ENCODE assay signal across 9 mouse cellular contexts in genomic region chr7:24974893-24975595, GRCm38 (mm10). TPM values are rescaled to one million over a fixed set of nuclear protein-coding genes. Genes with fewer than 3 reads are reported as not detected.
DNase-seq lines count a peak whose midpoint lies in the region; ATAC-seq and TF ChIP-seq lines count a peak whose summit lies in the region.
"Had no signal": no experiment of that assay in that cellular context is flagged by ENCODE, and none has a peak within 500 bp of the region (broad histone marks: within the 10 kb centered on the region; RNA-seq: fewer than 3 reads in every experiment).

No protein-coding gene starts in this region.

- no peak for TF ChIP-seq POLR2A in cortical plate, adult 2 months (IDR thresholded peaks at IDR 0.05; ENCODE audit: extremely low read depth, insufficient read depth, low read length)

- no peak overlapping the region for H3K27ac ChIP-seq in cortical plate, adult 2 months (ENCODE audit: insufficient read depth, low read length)
- no peak overlapping the region for H3K27ac ChIP-seq in limb, embryonic 11.5 days (replicated peaks; ENCODE audit: low read depth, low read length)
- no peak overlapping the region for H3K27ac ChIP-seq in neural tube, embryonic 11.5 days (ENCODE audit: low read depth, low read length)

- peak; percentile 60; the same call in 1 of the 2 replicates for TF ChIP-seq CTCF in cortical plate, adult 2 months (IDR thresholded peaks at IDR 0.05; ENCODE audit: extremely low read depth, insufficient read depth, low read length)

- H3K4me1 ChIP-seq in cortical plate, adult 2 months (ENCODE audit: control insufficient read depth, insufficient read depth, low read length), result peaks cover under 1% of the 10 kb centered on the region; the same call in 1 of the 2 replicates
- H3K4me1 ChIP-seq in limb, embryonic 11.5 days (ENCODE audit: control insufficient read depth, insufficient read depth, low read length), result no peaks in the 10 kb centered on the region
- 0 out of 2 replicates have a peak, but pooled peaks cover 3% of the 10 kb centered on the region for H3K4me1 ChIP-seq in neural tube, embryonic 11.5 days (ENCODE audit: control insufficient read depth, insufficient read depth, low read length)

- no peaks in the 10 kb centered on the region for H3K9me3 ChIP-seq in limb, embryonic 11.5 days (ENCODE audit: control insufficient read depth, low read length)
- no peaks in the 10 kb centered on the region for H3K9me3 ChIP-seq in neural tube, embryonic 11.5 days (ENCODE audit: control insufficient read depth, low read length)

- no peak for ATAC-seq in limb, embryonic 11.5 days (ENCODE audit: insufficient number of reproducible peaks, low FRiP score, low TSS enrichment, low read depth)
- no peak for ATAC-seq in neural tube, embryonic 11.5 days (ENCODE audit: insufficient read depth, low FRiP score, low TSS enrichment)

- no peak overlapping the region for H3K9ac ChIP-seq in limb, embryonic 11.5 days (ENCODE audit: low read length)
- no peak overlapping the region for H3K9ac ChIP-seq in neural tube, embryonic 11.5 days (ENCODE audit: low read length)

- DNase-seq in heart, adult 18-20 months, result peak; percentile 27 to 53
- DNase-seq in heart, adult 11 months, result no peak
- DNase-seq in 3134 (ENCODE audit: extremely low read depth, insufficient read length, low spot score), result peak; percentile 39
- peak; percentile 23 for DNase-seq in Muller cell, postnatal 12 days (ENCODE audit: inconsistent ontology term)
- peak; percentile 53 for DNase-seq in limb, embryonic 11.5 days (ENCODE audit: low spot score)
- peak; percentile 45 for DNase-seq in neural tube, embryonic 11.5 days (ENCODE audit: low spot score)
- DNase-seq in ovary, adult 18-20 months (ENCODE audit: low spot score), result no peak

- no peak overlapping the region for H3K4me2 ChIP-seq in limb, embryonic 11.5 days (ENCODE audit: low read depth, severe bottlenecking)
- H3K4me2 ChIP-seq in neural tube, embryonic 11.5 days (ENCODE audit: low read depth), result no peak overlapping the region

- H3K36me3 ChIP-seq in limb, embryonic 11.5 days (ENCODE audit: control insufficient read depth, insufficient read depth, low read length), result no peaks in the 10 kb centered on the region
- H3K36me3 ChIP-seq in neural tube, embryonic 11.5 days (ENCODE audit: control insufficient read depth, insufficient read depth, low read length), result no peaks in the 10 kb centered on the region

- no peaks in the 10 kb centered on the region for H3K27me3 ChIP-seq in limb, embryonic 11.5 days (ENCODE audit: control insufficient read depth, insufficient read depth, low read length)
- no peaks in the 10 kb centered on the region for H3K27me3 ChIP-seq in neural tube, embryonic 11.5 days (ENCODE audit: control insufficient read depth, insufficient read depth, low read length)

- 30% methylated on average over 9 of the region's 9 CpGs for whole genome bisulfite sequencing in limb, embryonic 11.5 days
- 30% methylated on average over 9 of the region's 9 CpGs for WGBS in neural tube, embryonic 11.5 days

- no peak overlapping the region for H3K4me3 ChIP-seq in cortical plate, adult 2 months (ENCODE audit: insufficient read depth, low read length)
- H3K4me3 ChIP-seq in limb, embryonic 11.5 days (ENCODE audit: low read depth, low read length), result no peak overlapping the region
- no peak overlapping the region for H3K4me3 ChIP-seq in neural tube, embryonic 11.5 days (ENCODE audit: low read depth, low read length)

RNA-seq across cellular contexts. Expression of gene Rabac1, which starts 2.5 kb away (rescaled TPM):
- 100 to 1,000 TPM; 337 to 347 TPM for total RNA-seq in heart, adult 18-20 months (2021)
- 396 and 421 TPM in 2 replicates for polyA plus RNA-seq in cortical plate, adult 2 months (2012; rRNA removed)
- polyA plus RNA-seq in limb, embryonic 11.5 days (2014; fragmentation: Nextera tagmentation; extraction: Ambion mirVana), result 78.1 and 81.4 TPM in 2 replicates
- 111 and 118 TPM in 2 replicates for polyA plus RNA-seq in neural tube, embryonic 11.5 days (2014; fragmentation: Nextera tagmentation; extraction: Ambion mirVana)

RNA-seq across cellular contexts. Expression of gene Atp1a3, which starts 30.7 kb away (rescaled TPM):
- total RNA-seq in heart, adult 18-20 months (2021), result 1 to 10 TPM in 1 of 2 experiments, under 1 TPM in 1; 0.77 to 1.4 TPM
- polyA plus RNA-seq in cortical plate, adult 2 months (2012; rRNA removed), result 899 and 943 TPM in 2 replicates
- polyA plus RNA-seq in limb, embryonic 11.5 days (2014; fragmentation: Nextera tagmentation; extraction: Ambion mirVana), result 0.13 and 0.23 TPM in 2 replicates
- polyA plus RNA-seq in neural tube, embryonic 11.5 days (2014; fragmentation: Nextera tagmentation; extraction: Ambion mirVana), result 50.6 and 59.9 TPM in 2 replicates

RNA-seq across cellular contexts. Expression of gene Gm4881, which starts 30.8 kb away (rescaled TPM):
- not detected for total RNA-seq in heart, adult 18-20 months (2021)
- 0.15 TPM in 1 of 2 replicates, not detected in the other for polyA plus RNA-seq in cortical plate, adult 2 months (2012; rRNA removed)
- polyA plus RNA-seq in limb, embryonic 11.5 days (2014; fragmentation: Nextera tagmentation; extraction: Ambion mirVana), result not detected in 2 replicates
- polyA plus RNA-seq in neural tube, embryonic 11.5 days (2014; fragmentation: Nextera tagmentation; extraction: Ambion mirVana), result 0.28 and 0.86 TPM in 2 replicates
- total RNA-seq: left cerebral cortex, postnatal 10 days had no signal

Comparison
In these comparisons a context has a peak if more than half of its experiments do, and no peak if none do; other contexts are left out.
1. DNase-seq: peak in heart, adult 18-20 months (2 of 2), 3134 (single experiment), Muller cell, postnatal 12 days (single experiment), limb, embryonic 11.5 days (single experiment) and neural tube, embryonic 11.5 days (single experiment); none in heart, adult 11 months (single experiment) and ovary, adult 18-20 months (single experiment).
2. RNA of gene Atp1a3, which starts 30.7 kb away (polyA plus RNA-seq): 899 to 943 TPM in cortical plate, adult 2 months and 50.6 to 59.9 TPM in neural tube, embryonic 11.5 days; 0.13 to 0.23 TPM in limb, embryonic 11.5 days; every median in the first group is over 10 times any median in the second.